Mouse (Mus musculus) inflammation-experienced regulatory T-cells, adult 16 weeks (primary cell): Measurements from ENCODE around the gene Dlg3. TPM values are rescaled to one million over a fixed set of nuclear protein-coding genes. Genes with fewer than 3 reads are reported as not detected.

ENCODE experiments used
- polyA plus RNA-seq: library from polyadenylated mRNA; unstranded; fragments of 100-300 nt; shearing (Covaris generic); gene quantifications from one replicate; pipeline ENCODE4 v1.2.1, GENCODE M21; 2017

The Dlg3 gene
- 18.1 TPM for polyA plus RNA-seq

DNA sequence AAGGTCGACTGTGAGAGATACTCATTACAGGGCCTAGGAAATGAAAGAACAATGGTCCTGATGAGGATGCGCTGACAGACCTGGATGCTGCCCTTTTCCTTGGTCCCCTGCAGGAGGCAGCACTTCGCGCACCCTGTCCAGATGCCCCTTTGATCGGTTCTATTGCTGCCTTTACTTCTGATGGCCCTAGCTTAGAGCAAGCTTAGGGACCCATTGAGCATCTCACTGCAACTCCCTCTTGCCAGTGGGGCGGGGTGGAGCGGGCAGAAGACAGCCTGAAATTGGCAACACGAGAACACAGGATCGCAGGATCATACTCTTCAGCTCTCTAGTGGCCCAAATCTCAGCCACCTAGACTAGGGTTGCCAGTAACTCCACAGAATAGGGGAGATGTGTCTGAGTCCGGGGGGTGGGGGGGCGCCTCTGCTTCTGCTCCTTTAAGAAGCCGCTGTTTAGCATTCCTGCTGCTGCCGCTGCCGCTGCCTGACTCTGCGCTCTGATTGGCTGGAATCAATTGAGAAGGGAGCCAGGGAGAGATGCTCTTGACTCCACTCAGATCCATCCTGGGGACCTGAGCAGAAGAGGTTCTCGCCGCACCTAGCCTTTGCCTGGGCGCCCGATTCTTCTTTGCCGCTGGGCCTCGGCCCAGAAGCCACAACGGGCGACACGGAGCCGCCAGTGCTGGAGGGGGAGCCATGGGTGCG is at the start of gene Dlg3:
Dlg3 (plus strand) TSS at position 542 of the 704 bp plus-strand sequence.

DNA sequence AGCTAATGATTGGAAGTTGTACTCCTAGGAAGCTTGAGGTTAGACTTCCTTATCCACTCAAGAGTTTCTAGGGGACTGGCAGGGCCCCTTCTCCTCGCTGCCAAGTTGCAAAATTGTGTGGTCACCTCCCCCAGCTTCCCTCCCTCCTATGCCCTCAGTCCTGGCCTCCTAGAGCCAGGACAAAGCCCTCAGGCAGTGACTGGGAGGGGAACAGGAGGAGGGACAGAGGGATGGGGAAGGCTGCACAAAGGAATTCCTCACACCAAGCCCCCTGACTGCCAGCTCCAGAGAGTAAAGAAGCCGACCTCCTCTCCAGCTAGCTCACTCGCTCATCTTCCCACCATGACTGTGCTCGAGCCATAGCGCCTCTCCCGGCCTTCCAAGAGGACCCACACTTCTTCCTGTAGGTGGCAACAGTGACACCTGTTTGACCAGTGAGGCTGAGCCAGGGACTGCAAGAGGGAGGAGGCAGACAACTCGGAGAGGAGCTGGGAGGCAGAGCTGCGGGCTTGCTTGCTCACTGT is 37.8 kb upstream of the Dlg3 start, which contains the start of gene Gdpd2:
Gdpd2 (plus strand) TSS at position 209 of the 524 bp plus-strand sequence.

Other genes starting within 250 kb of the Dlg3 start
- not detected for gene Dgat2l6, start 242.9 kb upstream of the Dlg3 start, polyA plus RNA-seq
- not detected for gene Awat1, start 195.5 kb upstream of the Dlg3 start, polyA plus RNA-seq
- gene P2ry4, start 172.9 kb upstream of the Dlg3 start, polyA plus RNA-seq, result not detected
- gene Arr3, start 162.2 kb upstream of the Dlg3 start, polyA plus RNA-seq, result not detected
- 3.0 TPM for gene Kif4, start 142.0 kb upstream of the Dlg3 start, polyA plus RNA-seq
- 49.1 TPM for gene Pdzd11, start 141.2 kb upstream of the Dlg3 start, polyA plus RNA-seq
- gene Gdpd2, start 37.8 kb upstream of the Dlg3 start, polyA plus RNA-seq, result not detected